In genomic region chr7:19668947-19669721, GRCm38 (mm10) we compare ENCODE assay signal across 8 mouse cellular contexts. TPM values are rescaled to one million over a fixed set of nuclear protein-coding genes. Genes with fewer than 3 reads are reported as not detected.
DNase-seq lines count a peak whose midpoint lies in the region; ATAC-seq lines count a peak whose summit lies in the region.

No protein-coding gene starts in this region.

- peaks cover 10% of the 10 kb centered on the region for H3K4me1 ChIP-seq in hindbrain, embryonic 12.5 days

- no peaks in the 10 kb centered on the region for H3K36me3 ChIP-seq in hindbrain, embryonic 12.5 days

- H3K27me3 ChIP-seq in hindbrain, embryonic 12.5 days: no peaks in the 10 kb centered on the region

- peak; percentile 79 for DNase-seq in MN1 (ENCODE audit: low spot score)
- DNase-seq in cerebellum, adult 9-10 months: peak; percentile 97
- DNase-seq in frontal cortex, adult 2 months (ENCODE audit: extremely low spot score in 1 of 2, low spot score in 1 of 2): peak; percentile 93 to 98
- DNase-seq in layer of hippocampus, postnatal 14 days (ENCODE audit: low spot score in 2 of 2): peak; percentile 92 to 97
- DNase-seq in lung, postnatal 14 days: peak; percentile 97
- DNase-seq in retina, adult 2 months (ENCODE audit: low read depth, low spot score): peak; percentile 87
- peak; percentile 83 to 85 for DNase-seq in thymus, postnatal 36 days

- 0 out of 2 replicates have a peak overlapping the region, but pooled peaks have one; percentile 4 for H3K27ac ChIP-seq in hindbrain, embryonic 12.5 days

- no peak overlapping the region for H3K4me3 ChIP-seq in hindbrain, embryonic 12.5 days

- H3K9me3 ChIP-seq in hindbrain, embryonic 12.5 days (replicated peaks): no peaks in the 10 kb centered on the region

- 8% methylated on average over 10 of the region's 10 CpGs for WGBS in hindbrain, embryonic 12.5 days

- peak; percentile 57 for ATAC-seq in hindbrain, embryonic 12.5 days (ENCODE audit: low FRiP score)

- H3K4me2 ChIP-seq in hindbrain, embryonic 12.5 days (replicated peaks): 0 out of 2 replicates have a peak overlapping the region, but pooled peaks have one; percentile 5

- 0 out of 2 replicates have a peak overlapping the region, but pooled peaks have one; percentile 3 for H3K9ac ChIP-seq in hindbrain, embryonic 12.5 days

RNA-seq across cellular contexts. Expression of gene Clptm1, which starts 4.3 kb away (rescaled TPM):
- 125 and 128 TPM in 2 replicates for polyA plus RNA-seq in frontal cortex, adult 2 months (2012; rRNA removed)
- 112 and 115 TPM in 2 replicates for polyA plus RNA-seq in hindbrain, embryonic 12.5 days (2016; fragmentation: Nextera tagmentation; extraction: Ambion mirVana)
- total RNA-seq in layer of hippocampus, postnatal 14 days (2021): 100 to 1,000 TPM; 151 to 160 TPM

RNA-seq across cellular contexts. Expression of gene Apoc2, which starts 8.6 kb away (rescaled TPM):
- polyA plus RNA-seq in frontal cortex, adult 2 months (2012; rRNA removed): 0.78 TPM in 1 of 2 replicates, not detected in the other
- polyA plus RNA-seq in hindbrain, embryonic 12.5 days (2016; fragmentation: Nextera tagmentation; extraction: Ambion mirVana): 0.46 TPM in 1 of 2 replicates, not detected in the other
- total RNA-seq in layer of hippocampus, postnatal 14 days (2021): not detected

RNA-seq across cellular contexts. Expression of gene Gm44805, which starts 12.1 kb away (rescaled TPM):
- not detected in 2 replicates for polyA plus RNA-seq in frontal cortex, adult 2 months (2012; rRNA removed)
- not detected in 2 replicates for polyA plus RNA-seq in hindbrain, embryonic 12.5 days (2016; fragmentation: Nextera tagmentation; extraction: Ambion mirVana)
- total RNA-seq in layer of hippocampus, postnatal 14 days (2021): not detected

RNA-seq across cellular contexts. Expression of gene Apoc4, which starts 12.1 kb away (rescaled TPM):
- polyA plus RNA-seq in frontal cortex, adult 2 months (2012; rRNA removed): 0.19 TPM in 1 of 2 replicates, not detected in the other
- 0.10 TPM in 1 of 2 replicates, not detected in the other for polyA plus RNA-seq in hindbrain, embryonic 12.5 days (2016; fragmentation: Nextera tagmentation; extraction: Ambion mirVana)
- total RNA-seq in layer of hippocampus, postnatal 14 days (2021): not detected

RNA-seq across cellular contexts. Expression of gene Apoc1, which starts 23.3 kb away (rescaled TPM):
- 3.3 and 4.7 TPM in 2 replicates for polyA plus RNA-seq in frontal cortex, adult 2 months (2012; rRNA removed)
- 3.8 and 4.7 TPM in 2 replicates for polyA plus RNA-seq in hindbrain, embryonic 12.5 days (2016; fragmentation: Nextera tagmentation; extraction: Ambion mirVana)
- 1 to 10 TPM; 6.1 to 6.8 TPM for total RNA-seq in layer of hippocampus, postnatal 14 days (2021)
